Mouse (Mus musculus) B cell, adult (primary cell): Measurements from ENCODE around the gene Celsr3. TPM values are rescaled to one million over a fixed set of nuclear protein-coding genes. Genes with fewer than 3 reads are reported as not detected.

ENCODE experiments used
- total RNA-seq: library from RNA; stranded (reverse); gene quantifications from 4 replicates; pipeline ENCODE4 v1.2.4, GENCODE M21; 2023; ENCODE audit not compliant: inconsistent age

Celsr3 gene
- 0.06 to 0.09 TPM in 2 of 4 replicates, not detected in the others for total RNA-seq

DNA sequence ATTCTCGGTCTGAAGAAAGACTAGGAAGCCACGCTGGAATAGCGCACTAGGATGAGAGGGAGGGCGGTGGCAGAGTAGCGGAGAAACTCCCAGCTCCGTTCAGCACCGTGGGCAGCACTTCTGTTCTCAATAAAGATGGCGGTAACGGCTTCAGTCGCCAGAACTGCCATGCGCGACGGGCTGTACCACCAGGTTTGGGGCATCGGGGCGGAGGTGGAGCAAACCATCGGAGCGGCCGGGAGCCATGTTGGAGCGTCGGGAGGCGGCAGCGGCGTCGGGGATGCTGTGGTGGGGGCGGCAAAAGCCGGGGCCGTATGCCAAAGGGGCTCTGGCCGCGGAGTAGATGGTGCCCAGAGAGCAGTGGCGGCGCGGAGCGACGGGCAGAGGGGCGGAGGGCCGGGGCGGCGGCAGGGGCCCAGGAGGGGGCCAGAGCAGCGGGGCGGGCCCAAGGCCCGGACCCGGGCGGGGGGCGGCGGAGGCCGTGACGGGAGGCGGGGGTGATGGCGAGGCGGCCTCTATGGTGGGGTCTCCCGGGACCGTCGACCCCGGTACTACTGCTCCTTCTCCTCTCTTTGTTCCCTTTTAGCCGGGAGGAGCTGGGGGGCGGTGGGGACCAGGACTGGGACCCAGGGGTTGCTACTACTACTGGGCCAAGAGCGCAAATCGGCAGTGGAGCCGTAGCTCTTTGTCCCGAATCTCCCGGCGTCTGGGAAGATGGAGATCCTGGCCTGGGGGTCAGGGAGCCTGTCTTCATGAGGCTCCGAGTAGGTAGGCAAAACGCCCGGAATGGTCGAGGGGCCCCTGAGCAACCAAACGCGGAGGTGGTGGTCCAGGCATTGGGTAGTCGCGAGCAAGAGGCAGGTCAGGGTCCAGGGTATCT lies at the start of gene Celsr3:
TSS of gene Celsr3 (plus strand) at position 501 of the 880 bp plus-strand sequence.

DNA sequence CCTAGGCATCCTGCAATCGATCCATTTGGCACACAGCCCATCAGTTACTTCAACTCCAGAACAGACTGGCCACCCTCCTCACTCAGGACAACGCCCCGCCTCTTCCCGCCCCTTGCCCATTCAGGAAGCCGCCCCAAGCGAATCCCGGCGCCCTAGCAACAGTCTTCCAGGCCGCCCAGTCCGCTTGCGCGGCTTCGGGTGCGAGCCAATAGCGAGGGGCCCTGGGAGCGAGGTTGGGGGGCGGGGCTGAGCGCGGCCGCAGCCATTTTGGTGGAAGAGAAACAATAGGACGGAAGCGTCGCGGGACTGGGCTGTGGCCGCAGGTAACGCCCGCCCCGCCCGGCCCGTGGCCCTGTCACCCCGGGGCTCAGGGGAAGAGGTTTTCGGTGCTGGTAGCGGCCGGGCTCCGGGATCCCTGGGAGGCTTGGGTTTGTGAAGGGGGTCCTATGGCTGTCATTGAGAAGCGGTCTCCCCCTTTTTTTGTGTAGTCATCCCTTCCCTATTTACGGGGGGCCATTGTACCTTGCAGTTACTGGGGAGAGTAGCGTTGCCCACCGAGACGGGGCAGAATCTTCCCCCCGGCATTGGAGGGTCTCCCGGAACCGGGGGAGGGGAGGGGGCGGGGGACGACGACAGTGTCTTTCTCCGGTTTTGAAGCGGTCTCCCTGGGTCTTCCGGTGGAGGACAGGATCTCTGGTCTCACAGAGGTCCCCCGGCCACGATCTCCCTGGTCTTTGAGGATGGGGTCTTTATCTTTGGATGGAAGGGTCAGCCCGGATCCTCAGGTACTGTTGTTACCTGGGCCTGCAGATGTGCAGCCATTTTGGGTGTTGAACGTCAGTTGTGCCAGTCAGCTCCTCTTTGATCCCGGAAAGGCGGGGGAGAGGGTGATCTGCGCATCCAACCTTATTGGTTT lies 42.3 kb upstream of the Celsr3 start, which contains the start of gene Ip6k2:
TSS of gene Ip6k2 (plus strand) at position 249 of the 916 bp plus-strand sequence.

DNA sequence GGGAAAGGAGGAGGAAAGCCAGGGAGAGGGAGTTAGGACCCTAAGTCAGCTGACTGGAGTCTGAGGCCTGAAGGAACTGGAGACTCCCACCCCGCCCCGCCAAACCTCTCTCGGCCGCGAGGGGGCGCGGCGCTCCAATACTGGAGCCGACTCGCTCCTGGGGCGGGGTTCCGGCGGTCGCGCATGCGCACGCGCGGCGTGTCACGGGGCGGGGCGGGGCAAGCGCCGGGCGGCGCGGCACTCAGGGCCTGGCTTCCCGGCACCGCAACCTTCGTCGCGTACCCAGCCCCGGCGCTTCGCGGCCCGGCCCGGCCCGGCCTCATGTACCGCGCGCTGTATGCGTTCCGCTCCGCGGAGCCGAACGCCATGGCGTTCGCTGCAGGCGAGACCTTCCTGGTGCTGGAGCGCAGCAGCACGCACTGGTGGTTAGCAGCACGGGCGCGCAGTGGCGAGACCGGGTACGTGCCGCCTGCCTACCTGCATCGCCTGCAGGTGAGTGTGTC lies 17.9 kb upstream of the Celsr3 start, which contains the start of gene Nckipsd:
TSS of gene Nckipsd (plus strand) at position 206 of the 503 bp plus-strand sequence.

DNA sequence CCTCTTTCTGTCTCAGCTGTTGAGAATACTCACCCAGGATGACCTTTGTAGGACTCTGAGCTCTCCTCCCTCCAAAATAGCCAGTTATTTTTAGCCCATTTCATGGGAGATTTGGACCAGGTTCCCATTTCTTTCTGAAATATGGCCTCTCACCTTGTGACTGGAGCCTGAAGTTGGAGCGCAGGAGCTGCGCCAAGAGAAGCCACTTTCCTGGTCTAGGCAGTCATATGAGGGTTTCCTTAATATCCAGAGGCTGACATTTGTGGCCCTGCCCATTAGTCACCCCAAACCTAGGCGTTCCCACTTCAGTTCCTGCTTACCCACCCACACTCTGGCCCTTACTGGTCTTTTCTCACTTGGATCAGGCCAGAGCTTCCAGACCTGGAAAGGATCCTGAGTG lies 26.9 kb downstream of the Celsr3 start, which contains the start of gene Slc26a6:
TSS of gene Slc26a6 (plus strand) at position 308 of the 400 bp plus-strand sequence.

Other genes with a start within 250 kb of the Celsr3 start
- 40.0 to 43.3 TPM (median 41.3 TPM) in 4 replicates for gene Wdr6, start 247.6 kb upstream of the Celsr3 start, total RNA-seq
- 4.6 to 7.5 TPM (median 5.5 TPM) in 4 replicates for gene P4htm, start 228.7 kb upstream of the Celsr3 start, total RNA-seq
- gene Arih2, start 176.9 kb upstream of the Celsr3 start, total RNA-seq, result 146 to 163 TPM (median 155 TPM) in 4 replicates
- 14.4 to 21.3 TPM (median 19.8 TPM) in 4 replicates for gene Slc25a20, start 164.2 kb upstream of the Celsr3 start, total RNA-seq
- 8.5 to 10.4 TPM (median 9.6 TPM) in 4 replicates for gene Prkar2a, start 137.0 kb upstream of the Celsr3 start, total RNA-seq
- 61.0 to 68.4 TPM (median 65.1 TPM) in 4 replicates for gene Ip6k2, start 42.5 kb upstream of the Celsr3 start, total RNA-seq
- 15.7 to 21.5 TPM (median 17.9 TPM) in 4 replicates for gene Nckipsd, start 18.0 kb upstream of the Celsr3 start, total RNA-seq
- gene Slc26a6, start 27.0 kb downstream of the Celsr3 start, total RNA-seq, result 9.4 to 15.0 TPM (median 10.4 TPM) in 4 replicates
- gene Tmem89, start 88.3 kb downstream of the Celsr3 start, total RNA-seq, result not detected in 4 replicates
- 160 to 191 TPM (median 173 TPM) in 4 replicates for gene Uqcrc1, start 110.3 kb downstream of the Celsr3 start, total RNA-seq
- 2.9 to 7.1 TPM (median 4.6 TPM) in 4 replicates for gene Col7a1, start 127.3 kb downstream of the Celsr3 start, total RNA-seq
- 0.45 to 0.74 TPM (median 0.64 TPM) in 3 of 4 replicates, not detected in the other for gene Ucn2, start 159.7 kb downstream of the Celsr3 start, total RNA-seq
- gene Pfkfb4, start 165.5 kb downstream of the Celsr3 start, total RNA-seq, result 26.1 to 36.7 TPM (median 28.4 TPM) in 4 replicates
- gene Shisa5, start 212.2 kb downstream of the Celsr3 start, total RNA-seq, result 1,721 to 2,235 TPM (median 1,997 TPM) in 4 replicates
- gene Trex1, start 233.4 kb downstream of the Celsr3 start, total RNA-seq, result 9.9 to 16.9 TPM (median 14.7 TPM) in 4 replicates
- gene Atrip, start 247.8 kb downstream of the Celsr3 start, total RNA-seq, result 32.4 to 38.0 TPM (median 36.4 TPM) in 4 replicates